Mouse (Mus musculus) bone marrow, adult 2 months (tissue): ENCODE results near the gene Dennd1a.

Experiments
- CTCF ChIP-seq: fragments of 200-500 bp; IDR thresholded peaks from 2 replicates; pipeline ENCODE4 v1.5.1; 2011; ENCODE audit warnings: low read length, control low read depth; ENCODE audit not compliant: control insufficient read depth, insufficient read depth
- POLR2A ChIP-seq: fragments of 200-500 bp; IDR thresholded peaks from 2 replicates; pipeline ENCODE4 v1.6.1; 2011; ENCODE audit warnings: low read depth, mild to moderate bottlenecking, control low read depth, low read length, borderline replicate concordance; ENCODE audit not compliant: control insufficient read depth

GRCm38 (mm10) chr2:37872791-37873190 is 414.4 kb downstream of the Dennd1a start:
- TF ChIP-seq POLR2A, result no peak
- no peak for TF ChIP-seq CTCF
